Mouse (Mus musculus) kidney, embryonic 15.5 days (tissue): Measurements from ENCODE around the gene Loxl3. TPM values are rescaled to one million over a fixed set of nuclear protein-coding genes. Genes with fewer than 3 reads are reported as not detected.

ENCODE experiments used
- ATAC-seq: fragments of 200-750 bp; cut with Nextera tagmentation; replicated peaks from 2 replicates; pipeline ENCODE4 v1.8.0; 2017; ENCODE audit warnings: moderate TSS enrichment; ENCODE audit not compliant: low FRiP score
- H3K27ac ChIP-seq: fragments of 300-500 bp; sonication (generic); 2 replicates; pipeline ENCODE4 v1.5.1; 2015; ENCODE audit warnings: mild to moderate bottlenecking, inconsistent platforms
- H3K27me3 ChIP-seq: fragments of 300-500 bp; sonication (generic); 2 replicates; pipeline ENCODE4 v1.6.1; 2015; ENCODE audit warnings: inconsistent platforms
- H3K36me3 ChIP-seq: fragments of 300-500 bp; sonication (generic); 2 replicates; pipeline ENCODE4 v1.6.1; 2015; ENCODE audit warnings: inconsistent platforms
- H3K4me1 ChIP-seq: fragments of 300-500 bp; sonication (generic); 2 replicates; pipeline ENCODE4 v1.6.1; 2015; ENCODE audit warnings: inconsistent platforms
- H3K4me2 ChIP-seq: fragments of 300-500 bp; sonication (generic); 2 replicates; pipeline ENCODE4 v1.6.1; 2015; ENCODE audit warnings: moderate library complexity, mild to moderate bottlenecking, inconsistent platforms
- H3K4me3 ChIP-seq: fragments of 300-500 bp; sonication (generic); replicated peaks from 2 replicates; pipeline ENCODE4 v1.5.1; 2015; ENCODE audit warnings: mild to moderate bottlenecking, inconsistent platforms
- H3K9ac ChIP-seq: fragments of 300-500 bp; sonication (generic); 2 replicates; pipeline ENCODE4 v1.6.1; 2015; ENCODE audit warnings: mild to moderate bottlenecking, inconsistent platforms
- H3K9me3 ChIP-seq: fragments of 300-500 bp; sonication (generic); replicated peaks from 2 replicates; pipeline ENCODE4 v1.6.1; 2016; ENCODE audit warnings: inconsistent platforms
- WGBS: fragments of 180-500 bp; shearing (Covaris S2); methylation state at CpG from one replicate; pipeline ENCODE4 v1.1.7; 2015; ENCODE audit warnings: mixed read lengths; 5-methylcytosine and 5-hydroxymethylcytosine counted together
- polyA plus RNA-seq: library from polyadenylated mRNA; unstranded; fragments of >200 nt; fragmentation: Nextera tagmentation; extraction: Ambion mirVana; gene quantifications from 2 replicates; pipeline ENCODE4 v1.2.1, GENCODE M21; 2015

Loxl3 gene
- polyA plus RNA-seq, 1 experiment from 2014 or later = 21.6 TPM

GRCm38 (mm10) chr6:83004872-83005271 is 29.1 kb upstream of the Loxl3 start:
- no peaks in the 10 kb centered on the region for H3K27me3 ChIP-seq
- peak overlapping the region; percentile 41; the same call in 1 of the 2 replicates for H3K27ac ChIP-seq
- H3K9ac ChIP-seq = no peak overlapping the region
- H3K36me3 ChIP-seq = no peaks in the 10 kb centered on the region
- ATAC-seq = no peak; the same call in 1 of the 2 replicates
- peaks cover 9% of the 10 kb centered on the region; the same call in 1 of the 2 replicates for H3K4me1 ChIP-seq
- WGBS = 61% methylated on average over 7 of the region's 7 CpGs
- no peaks in the 10 kb centered on the region for H3K9me3 ChIP-seq
- no peak overlapping the region for H3K4me2 ChIP-seq
- no peak overlapping the region for H3K4me3 ChIP-seq

- peaks cover 16% of the 10 kb centered on the region for H3K4me1 ChIP-seq
- H3K4me3 ChIP-seq = no peak overlapping the region
- WGBS = 71% methylated on average over 10 of the region's 10 CpGs
- 0 out of 2 replicates have a peak overlapping the region, but pooled peaks have one; percentile 41 for H3K27ac ChIP-seq
- no peaks in the 10 kb centered on the region for H3K36me3 ChIP-seq
- no peak overlapping the region for H3K9ac ChIP-seq
- H3K4me2 ChIP-seq = no peak overlapping the region
- ATAC-seq = no peak
- no peaks in the 10 kb centered on the region for H3K27me3 ChIP-seq
- H3K9me3 ChIP-seq = no peaks in the 10 kb centered on the region
Observed at GRCm38 (mm10) chr6:83005444-83006011, 28.4 kb upstream of the Loxl3 start.

- ATAC-seq = no peak
- H3K4me3 ChIP-seq = no peak overlapping the region
- H3K27me3 ChIP-seq = no peaks in the 10 kb centered on the region
- H3K9me3 ChIP-seq = no peaks in the 10 kb centered on the region
- H3K4me1 ChIP-seq = peaks cover 17% of the 10 kb centered on the region
- H3K9ac ChIP-seq = no peak overlapping the region
- 83% methylated on average over 6 of the region's 6 CpGs for WGBS
- H3K36me3 ChIP-seq = no peaks in the 10 kb centered on the region
- no peak overlapping the region for H3K27ac ChIP-seq
- H3K4me2 ChIP-seq = no peak overlapping the region
Observed at GRCm38 (mm10) chr6:83006114-83006513, 27.9 kb upstream of the Loxl3 start.

GRCm38 (mm10) chr6:83008659-83009058 is 25.3 kb upstream of the Loxl3 start:
- no peaks in the 10 kb centered on the region for H3K36me3 ChIP-seq
- whole genome bisulfite sequencing = 48% methylated on average over 3 of the region's 3 CpGs
- ATAC-seq = no peak
- no peak overlapping the region for H3K4me2 ChIP-seq
- no peak overlapping the region for H3K9ac ChIP-seq
- H3K27me3 ChIP-seq = no peaks in the 10 kb centered on the region
- no peak overlapping the region for H3K27ac ChIP-seq
- peaks cover 17% of the 10 kb centered on the region for H3K4me1 ChIP-seq
- no peak overlapping the region for H3K4me3 ChIP-seq
- H3K9me3 ChIP-seq = no peaks in the 10 kb centered on the region

GRCm38 (mm10) chr6:83010010-83010409 is 24.0 kb upstream of the Loxl3 start:
- Histone ChIP-seq H3K4me2 (no peak overlapping the region), H3K36me3 (no peaks in the 10 kb centered on the region), H3K27ac (no peak overlapping the region), H3K9me3 (no peaks in the 10 kb centered on the region), H3K27me3 (no peaks in the 10 kb centered on the region), H3K9ac (no peak overlapping the region), H3K4me3 (no peak overlapping the region), H3K4me1 (peaks cover 13% of the 10 kb centered on the region)
- 53% methylated on average over 7 of the region's 7 CpGs for WGBS
- no peak for ATAC-seq

- Histone ChIP-seq H3K9ac (no peak overlapping the region), H3K9me3 (no peaks in the 10 kb centered on the region), H3K4me3 (no peak overlapping the region), H3K4me1 (peaks cover 8% of the 10 kb centered on the region), H3K27ac (no peak overlapping the region), H3K27me3 (no peaks in the 10 kb centered on the region), H3K4me2 (no peak overlapping the region), H3K36me3 (no peaks in the 10 kb centered on the region)
- ATAC-seq = no peak
- 82% methylated on average over 7 of the region's 7 CpGs for WGBS
Observed at GRCm38 (mm10) chr6:83011255-83011654, 22.7 kb upstream of the Loxl3 start.

- ATAC-seq = no peak
- H3K9me3 ChIP-seq = no peaks in the 10 kb centered on the region
- no peak overlapping the region for H3K4me3 ChIP-seq
- WGBS = 78% methylated on average over 6 of the region's 6 CpGs
- H3K27ac ChIP-seq = no peak overlapping the region
- peaks cover 8% of the 10 kb centered on the region for H3K4me1 ChIP-seq
- no peak overlapping the region for H3K9ac ChIP-seq
- no peaks in the 10 kb centered on the region for H3K36me3 ChIP-seq
- no peaks in the 10 kb centered on the region for H3K27me3 ChIP-seq
- no peak overlapping the region for H3K4me2 ChIP-seq
Observed at GRCm38 (mm10) chr6:83011756-83012155, 22.2 kb upstream of the Loxl3 start.

GRCm38 (mm10) chr6:83013444-83013843 is 20.5 kb upstream of the Loxl3 start:
- ATAC-seq = no peak
- 57% methylated on average over 5 of the region's 5 CpGs for WGBS
- Histone ChIP-seq H3K4me3 (no peak overlapping the region), H3K9me3 (no peaks in the 10 kb centered on the region), H3K36me3 (no peaks in the 10 kb centered on the region), H3K27ac (0 out of 2 replicates have a peak overlapping the region, but pooled peaks have one; percentile 35), H3K4me1 (peaks cover 8% of the 10 kb centered on the region), H3K9ac (no peak overlapping the region), H3K4me2 (no peak overlapping the region), H3K27me3 (no peaks in the 10 kb centered on the region)

- Histone ChIP-seq H3K9ac (no peak overlapping the region), H3K27me3 (no peaks in the 10 kb centered on the region), H3K4me2 (no peak overlapping the region), H3K4me1 (peaks cover 8% of the 10 kb centered on the region), H3K36me3 (no peaks in the 10 kb centered on the region), H3K9me3 (no peaks in the 10 kb centered on the region), H3K4me3 (no peak overlapping the region), H3K27ac (0 out of 2 replicates have a peak overlapping the region, but pooled peaks have one; percentile 19)
- WGBS = 75% methylated on average over 12 of the region's 12 CpGs
- peak; percentile 82; the same call in 1 of the 2 replicates for ATAC-seq
Observed at GRCm38 (mm10) chr6:83014482-83015466, 19.2 kb upstream of the Loxl3 start.

GRCm38 (mm10) chr6:83015749-83016148 is 18.2 kb upstream of the Loxl3 start:
- Histone ChIP-seq H3K36me3 (no peaks in the 10 kb centered on the region), H3K4me2 (no peak overlapping the region), H3K27me3 (no peaks in the 10 kb centered on the region), H3K4me1 (no peaks in the 10 kb centered on the region), H3K4me3 (no peak overlapping the region), H3K9ac (no peak overlapping the region), H3K9me3 (no peaks in the 10 kb centered on the region), H3K27ac (no peak overlapping the region)
- 82% methylated on average over 2 of the region's 2 CpGs for WGBS
- ATAC-seq = no peak

- no peak for ATAC-seq
- H3K27ac ChIP-seq = no peak overlapping the region
- no peaks in the 10 kb centered on the region for H3K9me3 ChIP-seq
- 52% methylated on average over 3 of the region's 3 CpGs for WGBS
- no peaks in the 10 kb centered on the region for H3K27me3 ChIP-seq
- H3K4me3 ChIP-seq = no peak overlapping the region
- H3K36me3 ChIP-seq = no peaks in the 10 kb centered on the region
- H3K4me1 ChIP-seq = no peaks in the 10 kb centered on the region
- no peak overlapping the region for H3K4me2 ChIP-seq
- H3K9ac ChIP-seq = no peak overlapping the region
Observed at GRCm38 (mm10) chr6:83017190-83017589, 16.8 kb upstream of the Loxl3 start.

- Histone ChIP-seq H3K27ac (no peak overlapping the region), H3K9me3 (no peaks in the 10 kb centered on the region), H3K9ac (no peak overlapping the region), H3K4me1 (no peaks in the 10 kb centered on the region), H3K4me3 (no peak overlapping the region), H3K27me3 (no peaks in the 10 kb centered on the region), H3K36me3 (no peaks in the 10 kb centered on the region), H3K4me2 (no peak overlapping the region)
- ATAC-seq = no peak
- WGBS = 71% methylated on average over 3 of the region's 3 CpGs
Observed at GRCm38 (mm10) chr6:83019044-83019443, 14.9 kb upstream of the Loxl3 start.
